Mouse (Mus musculus): ENCODE results near the gene 4930550C14Rik.

4930550C14Rik gene

GRCm38 (mm10) chr9:53404050-53404752 lies 2.1 kb downstream of the 4930550C14Rik start:
- peak; percentile 63 for DNase-seq (ENCODE audit: low spot score)

GRCm38 (mm10) chr9:53404753-53405722 lies 2.9 kb downstream of the 4930550C14Rik start:
- peak; percentile 82 for DNase-seq (ENCODE audit: low spot score)

- DNase-seq (ENCODE audit: low spot score) = no peak
These were observed 6.4 kb downstream of the 4930550C14Rik start for GRCm38 (mm10) chr9:53408548-53408947.

- no peak for DNase-seq (ENCODE audit: low spot score)
These were observed 6.8 kb downstream of the 4930550C14Rik start for GRCm38 (mm10) chr9:53408953-53409361.

GRCm38 (mm10) chr9:53409427-53409826 lies 7.3 kb downstream of the 4930550C14Rik start:
- DNase-seq (ENCODE audit: low spot score) = no peak

- DNase-seq (ENCODE audit: low spot score) = no peak
These were observed 20.2 kb downstream of the 4930550C14Rik start for GRCm38 (mm10) chr9:53422133-53422896.

GRCm38 (mm10) chr9:53426726-53427125 lies 24.6 kb downstream of the 4930550C14Rik start:
- DNase-seq (ENCODE audit: low spot score) = no peak

GRCm38 (mm10) chr9:53427638-53428037 lies 25.5 kb downstream of the 4930550C14Rik start:
- no peak for DNase-seq (ENCODE audit: low spot score)

GRCm38 (mm10) chr9:53435830-53436570 lies 33.9 kb downstream of the 4930550C14Rik start:
- DNase-seq (ENCODE audit: low spot score) = no peak

- no peak for DNase-seq (ENCODE audit: low spot score)
These were observed 48.5 kb downstream of the 4930550C14Rik start for GRCm38 (mm10) chr9:53450609-53451008.

GRCm38 (mm10) chr9:53452038-53452437 lies 49.9 kb downstream of the 4930550C14Rik start:
- no peak for DNase-seq (ENCODE audit: low spot score)

- no peak for DNase-seq (ENCODE audit: low spot score)
These were observed 70.8 kb downstream of the 4930550C14Rik start for GRCm38 (mm10) chr9:53472806-53473518.
